Mouse (Mus musculus) neutrophil, adult 5-6 weeks (primary cell): Measurements from ENCODE around the gene Atp6v1e2. TPM values are rescaled to one million over a fixed set of nuclear protein-coding genes. Genes with fewer than 3 reads are reported as not detected.

Experiments used
- ATAC-seq: fragments of 151-379, 151-347 bp; 2 replicates; pipeline ENCODE4 v1.8.0; 2017; ENCODE audit warnings: mild to moderate bottlenecking, moderate TSS enrichment; ENCODE audit not compliant: insufficient number of reproducible peaks, poor library complexity, low FRiP score, severe bottlenecking; ENCODE audit errors: extremely low read depth
- total RNA-seq: library from RNA; stranded (forward); fragments of 200-1000 nt; gene quantifications from 2 replicates; pipeline ENCODE4 v1.2.3, GENCODE M21; 2017

The Atp6v1e2 gene
- total RNA-seq, 1 experiment from 2014 or later, result not detected

GRCm38 (mm10) chr17:86899821-86900220 lies 47.9 kb downstream of the Atp6v1e2 start:
- no peak for ATAC-seq

- ATAC-seq, result no peak
Measured at GRCm38 (mm10) chr17:86897486-86898165, 50.1 kb downstream of the Atp6v1e2 start.

GRCm38 (mm10) chr17:86895191-86895590 lies 52.5 kb downstream of the Atp6v1e2 start:
- ATAC-seq, result no peak

Other genes starting within 250 kb of the Atp6v1e2 start
- 0.12 and 0.70 TPM in 2 replicates for gene Epas1, start 194.2 kb downstream of the Atp6v1e2 start, total RNA-seq
- gene Tmem247, start 30.5 kb downstream of the Atp6v1e2 start, total RNA-seq, result not detected in 2 replicates
- gene Rhoq, start 15.2 kb upstream of the Atp6v1e2 start, total RNA-seq, result 29.7 and 34.4 TPM in 2 replicates
- 11.5 and 11.9 TPM in 2 replicates for gene Pigf, start 77.5 kb upstream of the Atp6v1e2 start, total RNA-seq
- 81.6 and 84.8 TPM in 2 replicates for gene Cript, start 77.7 kb upstream of the Atp6v1e2 start, total RNA-seq
- 10.9 and 11.2 TPM in 2 replicates for gene Socs5, start 159.8 kb upstream of the Atp6v1e2 start, total RNA-seq